ENCODE assay signal across 19 mouse cellular contexts in the genomic region with DNA sequence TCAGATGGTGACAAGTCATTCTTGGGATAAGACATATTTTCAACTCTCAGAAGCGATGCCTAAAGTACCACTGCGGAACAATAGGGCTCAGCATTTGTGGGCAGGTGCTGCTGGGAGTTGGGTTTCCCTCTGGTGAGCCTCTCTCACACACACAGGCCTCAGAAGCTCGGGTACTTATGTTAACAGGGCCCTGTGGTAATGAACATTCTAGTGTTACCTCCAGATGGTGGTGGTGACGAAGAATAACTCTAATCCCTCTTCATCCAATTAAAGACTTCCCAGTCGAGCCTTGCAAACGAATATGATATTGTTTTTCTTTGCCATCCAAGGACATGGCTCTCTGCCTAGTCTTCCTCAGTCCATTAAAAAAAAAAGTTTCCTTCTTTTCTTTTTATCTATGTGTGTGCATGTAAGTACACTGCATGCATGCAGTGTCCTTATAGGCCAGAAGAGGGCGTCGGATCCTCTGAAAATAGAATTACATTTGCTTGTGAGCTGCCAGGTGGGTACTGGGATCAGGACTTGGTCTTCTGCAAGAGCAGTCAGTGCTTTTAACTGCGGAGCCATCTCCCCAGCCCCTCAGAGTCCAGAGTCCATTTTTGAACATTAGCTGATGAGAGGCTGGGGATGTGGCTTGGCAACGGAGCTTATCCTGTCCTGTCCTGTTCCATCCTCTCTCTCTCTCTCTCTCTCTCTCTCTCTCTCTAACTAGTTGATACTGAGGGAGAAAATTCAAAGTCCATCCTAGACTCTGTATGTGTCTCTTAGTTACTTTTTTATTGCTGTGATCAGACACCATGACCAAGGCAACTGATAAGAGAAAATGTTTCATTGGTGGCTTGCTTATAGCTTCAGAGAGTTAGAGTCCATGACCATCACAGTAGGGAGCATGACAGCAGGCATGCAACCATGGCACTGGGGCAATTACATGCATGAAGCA.
DNase-seq lines count a peak whose midpoint lies in the region; ATAC-seq and TF ChIP-seq lines count a peak whose summit lies in the region.
"Had no signal": no experiment of that assay in that cellular context is flagged by ENCODE, and none has a peak within 500 bp of the region (broad histone marks: within the 10 kb centered on the region; RNA-seq: fewer than 3 reads in every experiment).

No protein-coding gene starts in this region.

- H3K27me3 ChIP-seq in kidney, postnatal 0 days (ENCODE audit: insufficient read depth, low read length), result no peaks in the 10 kb centered on the region
- peaks cover 19% of the 10 kb centered on the region; the same call in 1 of the 2 replicates for H3K27me3 ChIP-seq in kidney, embryonic 15.5 days
- no peaks in the 10 kb centered on the region for H3K27me3 ChIP-seq in hindbrain, embryonic 12.5 days
- H3K27me3 ChIP-seq: embryonic facial prominence, embryonic 15.5 days; forebrain, embryonic 12.5 days; midbrain, embryonic 12.5 days had no signal

- ATAC-seq in kidney, postnatal 0 days (replicated peaks; ENCODE audit: low FRiP score, low read depth), result no peak
- no peak for ATAC-seq in kidney, embryonic 15.5 days (replicated peaks; ENCODE audit: low FRiP score)
- ATAC-seq in hindbrain, embryonic 12.5 days (ENCODE audit: low FRiP score), result no peak
- ATAC-seq: hindbrain, embryonic 16.5 days had no signal

- no peak for TF ChIP-seq POLR2A in brain, embryonic 14.5 days (IDR thresholded peaks at IDR 0.05; ENCODE audit: borderline replicate concordance, extremely low read depth, insufficient read depth, insufficient read length, poor library complexity, severe bottlenecking)

- WGBS in kidney, postnatal 0 days, result 68% methylated on average over 10 of the region's 10 CpGs
- 70% methylated on average over 10 of the region's 10 CpGs for whole genome bisulfite sequencing in kidney, embryonic 15.5 days
- 74% methylated on average over 10 of the region's 10 CpGs for WGBS in hindbrain, embryonic 12.5 days

- no peaks in the 10 kb centered on the region for H3K9me3 ChIP-seq in kidney, postnatal 0 days (replicated peaks; ENCODE audit: low read length)
- no peaks in the 10 kb centered on the region for H3K9me3 ChIP-seq in kidney, embryonic 15.5 days (replicated peaks)
- no peaks in the 10 kb centered on the region for H3K9me3 ChIP-seq in hindbrain, embryonic 12.5 days (replicated peaks)
- H3K9me3 ChIP-seq: embryonic facial prominence, embryonic 15.5 days; forebrain, embryonic 12.5 days; midbrain, embryonic 12.5 days had no signal

- no peak overlapping the region for H3K27ac ChIP-seq in kidney, postnatal 0 days
- no peak overlapping the region for H3K27ac ChIP-seq in kidney, embryonic 15.5 days
- H3K27ac ChIP-seq in hindbrain, embryonic 12.5 days, result no peak overlapping the region
- H3K27ac ChIP-seq: embryonic facial prominence, embryonic 15.5 days; forebrain, embryonic 12.5 days; heart, adult 2 months; macrophage; midbrain, embryonic 12.5 days had no signal

- H3K36me3 ChIP-seq in kidney, postnatal 0 days (ENCODE audit: insufficient read depth, low read length), result no peaks in the 10 kb centered on the region
- H3K36me3 ChIP-seq in kidney, embryonic 15.5 days, result no peaks in the 10 kb centered on the region
- no peaks in the 10 kb centered on the region for H3K36me3 ChIP-seq in hindbrain, embryonic 12.5 days
- H3K36me3 ChIP-seq: embryonic facial prominence, embryonic 15.5 days; forebrain, embryonic 12.5 days; midbrain, embryonic 12.5 days had no signal

- intact Hi-C loops in heart, postnatal 10 days (cut with DNase I), result no loop called here

- no peak overlapping the region for H3K4me2 ChIP-seq in kidney, postnatal 0 days (ENCODE audit: low read length)
- no peak overlapping the region for H3K4me2 ChIP-seq in kidney, embryonic 15.5 days
- no peak overlapping the region for H3K4me2 ChIP-seq in hindbrain, embryonic 12.5 days (replicated peaks)
- H3K4me2 ChIP-seq: embryonic facial prominence, embryonic 15.5 days; forebrain, embryonic 12.5 days; midbrain, embryonic 12.5 days had no signal

- H3K4me1 ChIP-seq in kidney, postnatal 0 days (replicated peaks; ENCODE audit: insufficient read depth, low read length), result no peaks in the 10 kb centered on the region
- H3K4me1 ChIP-seq in kidney, embryonic 15.5 days, result no peaks in the 10 kb centered on the region
- no peaks in the 10 kb centered on the region for H3K4me1 ChIP-seq in hindbrain, embryonic 12.5 days
- H3K4me1 ChIP-seq: embryonic facial prominence, embryonic 15.5 days; forebrain, embryonic 12.5 days; midbrain, embryonic 12.5 days had no signal

- no peak overlapping the region for H3K4me3 ChIP-seq in kidney, postnatal 0 days (replicated peaks; ENCODE audit: low read depth, low read length)
- H3K4me3 ChIP-seq in kidney, embryonic 15.5 days (replicated peaks), result no peak overlapping the region
- no peak overlapping the region for H3K4me3 ChIP-seq in hindbrain, embryonic 12.5 days
- H3K4me3 ChIP-seq: embryonic facial prominence, embryonic 15.5 days; forebrain, embryonic 12.5 days; heart, adult 2 months; midbrain, embryonic 12.5 days had no signal

- TF ChIP-seq CTCF in kidney, postnatal 0 days (IDR thresholded peaks at IDR 0.05; ENCODE audit: low read depth), result 0 out of 2 replicates have a peak, but pooled peaks have one; percentile 15
- TF ChIP-seq CTCF in brain, embryonic 14.5 days (IDR thresholded peaks at IDR 0.05; ENCODE audit: borderline replicate concordance, extremely low read depth, insufficient read depth, insufficient read length), result no peak

- DNase-seq in kidney, postnatal 0 days (ENCODE audit: low spot score), result no peak
- DNase-seq in retina, adult 2 months (ENCODE audit: low read depth, low spot score), result peak; percentile 55
- no peak for DNase-seq in retina, embryonic 14.5 days (ENCODE audit: low spot score)
- peak; percentile 14 for DNase-seq in brain, embryonic 14.5 days (ENCODE audit: low read depth)
- DNase-seq in heart, postnatal 10 days, result no peak
- DNase-seq: adrenal gland, adult 2 months; cerebellum, adult 11-12 months; heart, adult 2 months; kidney, postnatal 25 days; left cerebral cortex, postnatal 4 days; lung, adult 18-20 months; thymus, adult 18-20 months had no signal

- H3K9ac ChIP-seq in kidney, postnatal 0 days (ENCODE audit: low read depth, low read length), result no peak overlapping the region
- H3K9ac ChIP-seq in kidney, embryonic 15.5 days, result no peak overlapping the region
- no peak overlapping the region for H3K9ac ChIP-seq in hindbrain, embryonic 12.5 days
- H3K9ac ChIP-seq: embryonic facial prominence, embryonic 15.5 days; forebrain, embryonic 12.5 days; midbrain, embryonic 12.5 days had no signal

Comparison
In these comparisons a context has a peak if more than half of its experiments do, and no peak if none do; other contexts are left out.
1. DNase-seq: peak in retina, adult 2 months (single experiment) and brain, embryonic 14.5 days (single experiment); none in kidney, postnatal 0 days (single experiment), retina, embryonic 14.5 days (single experiment) and heart, postnatal 10 days (0 of 2).